Mouse (Mus musculus) lung, embryonic 14.5 days (tissue): ENCODE results near the gene Vwc2l. TPM values are rescaled to one million over a fixed set of nuclear protein-coding genes. Genes with fewer than 3 reads are reported as not detected.

Source experiments
- ATAC-seq: fragments of 200-750 bp; cut with Nextera tagmentation; 2 replicates; pipeline ENCODE4 v1.8.0; 2017; ENCODE audit warnings: mild to moderate bottlenecking, moderate TSS enrichment, moderate library complexity; ENCODE audit not compliant: insufficient read depth
- DNase-seq: peaks from one replicate; pipeline ENCODE4 v3.0.0-alpha.2; 2015
- H3K27ac ChIP-seq: fragments of 300-500 bp; sonication (generic); 2 replicates; pipeline ENCODE4 v1.5.1; 2014; ENCODE audit warnings: low read depth, mild to moderate bottlenecking, moderate library complexity
- H3K27me3 ChIP-seq: fragments of 300-500 bp; sonication (generic); 2 replicates; pipeline ENCODE4 v1.6.1; 2014; ENCODE audit warnings: low read length, control low read depth; ENCODE audit not compliant: insufficient read depth
- H3K36me3 ChIP-seq: fragments of 300-500 bp; sonication (generic); 2 replicates; pipeline ENCODE4 v1.6.1; 2014; ENCODE audit warnings: control low read depth; ENCODE audit not compliant: insufficient read depth
- H3K4me1 ChIP-seq: fragments of 300-500 bp; sonication (generic); 2 replicates; pipeline ENCODE4 v1.6.1; 2014; ENCODE audit warnings: antibody characterized with exemption, control low read depth; ENCODE audit not compliant: insufficient read depth
- H3K4me2 ChIP-seq: fragments of 300-500 bp; sonication (generic); 2 replicates; pipeline ENCODE4 v1.6.1; 2014; ENCODE audit warnings: mild to moderate bottlenecking
- H3K4me3 ChIP-seq: fragments of 300-500 bp; sonication (generic); 2 replicates; pipeline ENCODE4 v1.5.1; 2014; ENCODE audit warnings: low read depth, low read length
- H3K9ac ChIP-seq: fragments of 300-500 bp; sonication (generic); 2 replicates; pipeline ENCODE4 v1.6.1; 2014
- H3K9me3 ChIP-seq: fragments of 300-500 bp; sonication (generic); 2 replicates; pipeline ENCODE4 v1.6.1; 2016; ENCODE audit warnings: low read depth, low read length, control low read depth
- CTCF ChIP-seq: IDR thresholded peaks from 2 replicates; pipeline ENCODE4 v1.5.1; 2016; ENCODE audit warnings: antibody characterized with exemption, low read depth
- WGBS: fragments of 180-500 bp; shearing (Covaris S2); extraction: QIAGEN DNeasy Blood & Tissue Kit; methylation state at CpG from one replicate; pipeline ENCODE4 v1.1.7; 2014; 5-methylcytosine and 5-hydroxymethylcytosine counted together
- polyA plus RNA-seq: library from polyadenylated mRNA; unstranded; fragments of >200 nt; fragmentation: Nextera tagmentation; extraction: Ambion mirVana; gene quantifications from 2 replicates; pipeline ENCODE4 v1.2.1, GENCODE M21; 2014

Gene Vwc2l
- polyA plus RNA-seq: not detected in 2 replicates

GRCm38 (mm10) chr1:70725655-70726066, at the start of gene Vwc2l:
TSS of gene Vwc2l (plus strand) at chr1:70725715.
- TF ChIP-seq CTCF: no peak
- H3K4me2 ChIP-seq: no peak within 1 kb of the TSS
- H3K36me3 ChIP-seq: no peaks in the 10 kb centered on the region
- DNase-seq (peak; percentile 95), ATAC-seq (peak; percentile 76; the same call in 1 of the 2 replicates)
- H3K4me3 ChIP-seq: no peak within 1 kb of the TSS
- no peaks in the 10 kb centered on the region for H3K9me3 ChIP-seq
- H3K4me1 ChIP-seq: no peaks in the 10 kb centered on the region
- no peak within 1 kb of the TSS for H3K9ac ChIP-seq
- H3K27ac ChIP-seq: no peak within 1 kb of the TSS
- 8% methylated on average over 13 of the region's 13 CpGs for WGBS
- no peaks in the 10 kb centered on the region for H3K27me3 ChIP-seq

- no peaks in the 10 kb centered on the region for H3K36me3 ChIP-seq
- no peak overlapping the region for H3K27ac ChIP-seq
- no peak for ATAC-seq
- H3K4me1 ChIP-seq: no peaks in the 10 kb centered on the region
- H3K4me2 ChIP-seq: no peak overlapping the region
- H3K4me3 ChIP-seq: no peak overlapping the region
- no peaks in the 10 kb centered on the region for H3K9me3 ChIP-seq
- 92% methylated on average over 2 of the region's 2 CpGs for WGBS
- no peak for TF ChIP-seq CTCF
- no peak for DNase-seq
- no peaks in the 10 kb centered on the region for H3K27me3 ChIP-seq
- H3K9ac ChIP-seq: no peak overlapping the region
Measured at GRCm38 (mm10) chr1:70692529-70692928, 33.0 kb upstream of the Vwc2l start.

- WGBS: 74% methylated on average over 5 of the region's 5 CpGs
- Histone ChIP-seq H3K4me2 (no peak overlapping the region), H3K4me1 (no peaks in the 10 kb centered on the region), H3K9me3 (no peaks in the 10 kb centered on the region), H3K9ac (no peak overlapping the region), H3K27me3 (no peaks in the 10 kb centered on the region), H3K27ac (no peak overlapping the region), H3K4me3 (no peak overlapping the region), H3K36me3 (no peaks in the 10 kb centered on the region)
- ATAC-seq (no peak), DNase-seq (no peak)
- no peak for TF ChIP-seq CTCF
Measured at GRCm38 (mm10) chr1:70700270-70700669, 25.2 kb upstream of the Vwc2l start.

- Histone ChIP-seq H3K9ac (no peak overlapping the region), H3K27ac (no peak overlapping the region), H3K4me3 (no peak overlapping the region), H3K4me1 (no peaks in the 10 kb centered on the region), H3K4me2 (no peak overlapping the region), H3K36me3 (no peaks in the 10 kb centered on the region), H3K27me3 (no peaks in the 10 kb centered on the region), H3K9me3 (no peaks in the 10 kb centered on the region)
- ATAC-seq (no peak), DNase-seq (no peak)
- WGBS: 47% methylated on average over 3 of the region's 3 CpGs
- TF ChIP-seq CTCF: no peak
Measured at GRCm38 (mm10) chr1:70703934-70704333, 21.6 kb upstream of the Vwc2l start.

GRCm38 (mm10) chr1:70705821-70706220, 19.7 kb upstream of the Vwc2l start:
- no peaks in the 10 kb centered on the region for H3K4me1 ChIP-seq
- WGBS: 76% methylated on average over 3 of the region's 3 CpGs
- H3K27me3 ChIP-seq: no peaks in the 10 kb centered on the region
- no peaks in the 10 kb centered on the region for H3K36me3 ChIP-seq
- DNase-seq (no peak), ATAC-seq (no peak)
- no peak overlapping the region for H3K27ac ChIP-seq
- no peak overlapping the region for H3K4me3 ChIP-seq
- H3K4me2 ChIP-seq: no peak overlapping the region
- no peaks in the 10 kb centered on the region for H3K9me3 ChIP-seq
- TF ChIP-seq CTCF: no peak
- H3K9ac ChIP-seq: no peak overlapping the region

- ATAC-seq: no peak
- Histone ChIP-seq H3K4me3 (no peak overlapping the region), H3K4me2 (no peak overlapping the region), H3K9me3 (no peaks in the 10 kb centered on the region), H3K36me3 (no peaks in the 10 kb centered on the region), H3K27ac (no peak overlapping the region), H3K27me3 (no peaks in the 10 kb centered on the region), H3K4me1 (no peaks in the 10 kb centered on the region), H3K9ac (no peak overlapping the region)
- WGBS: 52% methylated on average over 5 of the region's 5 CpGs
- TF ChIP-seq CTCF: no peak
- DNase-seq: no peak
Measured at GRCm38 (mm10) chr1:70725045-70725444, 470 bp upstream of the Vwc2l start.

GRCm38 (mm10) chr1:70787146-70787545, 61.6 kb downstream of the Vwc2l start:
- Histone ChIP-seq H3K9me3 (no peaks in the 10 kb centered on the region), H3K4me1 (no peaks in the 10 kb centered on the region), H3K36me3 (no peaks in the 10 kb centered on the region), H3K27ac (no peak overlapping the region), H3K9ac (no peak overlapping the region), H3K27me3 (no peaks in the 10 kb centered on the region), H3K4me3 (no peak overlapping the region), H3K4me2 (no peak overlapping the region)
- TF ChIP-seq CTCF: no peak; the same call in 1 of the 2 replicates
- ATAC-seq: no peak
- no peak for DNase-seq

GRCm38 (mm10) chr1:70791636-70792035, 66.1 kb downstream of the Vwc2l start:
- Histone ChIP-seq H3K4me1 (no peaks in the 10 kb centered on the region), H3K9ac (no peak overlapping the region), H3K4me2 (no peak overlapping the region), H3K27me3 (no peaks in the 10 kb centered on the region), H3K4me3 (no peak overlapping the region), H3K9me3 (no peaks in the 10 kb centered on the region), H3K36me3 (no peaks in the 10 kb centered on the region), H3K27ac (no peak overlapping the region)
- no peak for DNase-seq
- no peak for TF ChIP-seq CTCF
- ATAC-seq: no peak
- WGBS: 79% methylated on average over 5 of the region's 5 CpGs
